ENCODE assay signal across 8 mouse cellular contexts in genomic region chr16:37011061-37011921, GRCm38 (mm10). TPM values are rescaled to one million over a fixed set of nuclear protein-coding genes. Genes with fewer than 3 reads are reported as not detected.
DNase-seq lines count a peak whose midpoint lies in the region; ATAC-seq and TF ChIP-seq lines count a peak whose summit lies in the region.

Gene Polq (plus strand): TSS chr16:37011786.

- H3K4me1 ChIP-seq in hindbrain, embryonic 13.5 days (replicated peaks), result peaks cover 12% of the 10 kb centered on the region

- H3K27ac ChIP-seq in hindbrain, embryonic 13.5 days, result no peak within 1 kb of the TSS

- H3K36me3 ChIP-seq in hindbrain, embryonic 13.5 days, result no peaks in the 10 kb centered on the region

- POLR2A ChIA-PET in Patski (lab: Charles Lee), result interaction anchor here (0.5 kb wide), 1 partner anchor 638 kb away, joined by 5 read pairs; no protein-coding TSS in a partner anchor

- H3K4me3 ChIP-seq in hindbrain, embryonic 13.5 days, result peak within 1 kb of the TSS; percentile 83

- in situ Hi-C loops in Patski (cut with MboI; ENCODE audit: low pct_unique_long_range_greater_than_20kb), result loop anchor here (25.0 kb wide), 2 partner anchors 549 to 924 kb away; partner anchors contain the start of gene Stfa3

- ATAC-seq in Patski, result peak; percentile 84
- ATAC-seq in hindbrain, embryonic 13.5 days (ENCODE audit: low FRiP score), result peak; percentile 99

- H3K27me3 ChIP-seq in Patski, result no peaks in the 10 kb centered on the region
- no peaks in the 10 kb centered on the region for H3K27me3 ChIP-seq in hindbrain, embryonic 13.5 days

- no peak for TF ChIP-seq CTCF in Patski (IDR thresholded peaks at IDR 0.05)

- peak within 1 kb of the TSS; percentile 76 for H3K9ac ChIP-seq in hindbrain, embryonic 13.5 days

- H3K9me3 ChIP-seq in hindbrain, embryonic 13.5 days, result no peaks in the 10 kb centered on the region

- CTCF ChIA-PET in Patski (lab: Charles Lee), result interaction anchor here (0.8 to 0.9 kb wide), 2 partner anchors 14 to 152 kb away, joined by 3 to 4 read pairs; no protein-coding TSS in a partner anchor

- H3K4me2 ChIP-seq in hindbrain, embryonic 13.5 days, result peak within 1 kb of the TSS; percentile 97

- DNase-seq in Patski (ENCODE audit: low read depth, low spot score), result peak; percentile 69
- peak; percentile 95 to 96 for DNase-seq in cerebellum, postnatal 14 days
- DNase-seq in frontal cortex, postnatal 14 days (ENCODE audit: low spot score in 2 of 2), result peak; percentile 84 to 85
- peak; percentile 76 to 89 for DNase-seq in layer of hippocampus, postnatal 25 days (ENCODE audit: extremely low spot score in 1 of 2, low spot score in 1 of 2)
- DNase-seq in lung, postnatal 25 days (ENCODE audit: low spot score), result peak; percentile 92
- peak; percentile 97 for DNase-seq in retina, embryonic 14.5 days (ENCODE audit: low spot score)
- peak; percentile 92 for DNase-seq in thymus, postnatal 4 days

- WGBS in hindbrain, embryonic 13.5 days, result 8% methylated on average over 30 of the region's 30 CpGs

RNA-seq across cellular contexts. Expression of gene Polq, which starts in this region (rescaled TPM):
- polyA plus RNA-seq in Patski (2021), result 3.8 TPM
- 3.1 and 3.3 TPM in 2 replicates for polyA plus RNA-seq in hindbrain, embryonic 13.5 days (2015; fragmentation: Nextera tagmentation; extraction: Ambion mirVana)
- total RNA-seq in layer of hippocampus, postnatal 25 days (2021), result under 1 TPM; 0.87 to 0.91 TPM

Comparison
In these comparisons a context has a peak if more than half of its experiments do, and no peak if none do; other contexts are left out.
1. Peak in DNase-seq in layer of hippocampus, postnatal 25 days; RNA of the gene not detected or under 1 TPM.